Mouse (Mus musculus): ENCODE results near the gene Alcam. TPM values are rescaled to one million over a fixed set of nuclear protein-coding genes. Genes with fewer than 3 reads are reported as not detected.

Gene Alcam
- polyA plus RNA-seq, 1 experiment, result 141 TPM

GRCm38 (mm10) chr16:52333631-52334030, 120.2 kb downstream of the Alcam start:
- Histone ChIP-seq H3K4me1 (ENCODE audit: control insufficient read depth, insufficient read depth, low read length) (peaks cover 7% of the 10 kb centered on the region; the same call in 1 of the 2 replicates), H3K27ac (ENCODE audit: insufficient read depth, low read depth, low read length) (no peak overlapping the region)

GRCm38 (mm10) chr16:52331341-52331830, 122.5 kb downstream of the Alcam start:
- peaks cover 7% of the 10 kb centered on the region; the same call in 1 of the 2 replicates for H3K4me1 ChIP-seq (ENCODE audit: control insufficient read depth, insufficient read depth, low read length)
- H3K27ac ChIP-seq (ENCODE audit: insufficient read depth, low read depth, low read length), result no peak overlapping the region
- H3K4me3 ChIP-seq (ENCODE audit: insufficient read depth, low read length), result no peak overlapping the region
- TF ChIP-seq POLR2A (IDR thresholded peaks at IDR 0.05; ENCODE audit: borderline replicate concordance, low read depth, low read length), result no peak
- TF ChIP-seq CTCF (IDR thresholded peaks at IDR 0.05; ENCODE audit: low read depth, low read length), result no peak

More at GRCm38 (mm10) chr16:52333631-52334030, 120.2 kb downstream of the Alcam start:
- H3K4me3 ChIP-seq (ENCODE audit: insufficient read depth, low read length), result no peak overlapping the region
- no peak for TF ChIP-seq CTCF (IDR thresholded peaks at IDR 0.05; ENCODE audit: low read depth, low read length)
- TF ChIP-seq POLR2A (IDR thresholded peaks at IDR 0.05; ENCODE audit: borderline replicate concordance, low read depth, low read length), result no peak

GRCm38 (mm10) chr16:52329420-52329819, 124.5 kb downstream of the Alcam start:
- no peak for TF ChIP-seq POLR2A (IDR thresholded peaks at IDR 0.05; ENCODE audit: borderline replicate concordance, low read depth, low read length)
- TF ChIP-seq CTCF (IDR thresholded peaks at IDR 0.05; ENCODE audit: low read depth, low read length), result no peak
- H3K4me1 ChIP-seq (ENCODE audit: control insufficient read depth, insufficient read depth, low read length), result peaks cover 7% of the 10 kb centered on the region; the same call in 1 of the 2 replicates

GRCm38 (mm10) chr16:52319229-52319628, 134.6 kb downstream of the Alcam start:
- H3K27ac ChIP-seq (ENCODE audit: insufficient read depth, low read depth, low read length), result no peak overlapping the region

More at GRCm38 (mm10) chr16:52329420-52329819, 124.5 kb downstream of the Alcam start:
- H3K27ac ChIP-seq (ENCODE audit: insufficient read depth, low read depth, low read length), result no peak overlapping the region
- no peak overlapping the region for H3K4me3 ChIP-seq (ENCODE audit: insufficient read depth, low read length)

GRCm38 (mm10) chr16:52311073-52311472, 142.8 kb downstream of the Alcam start:
- Histone ChIP-seq H3K4me1 (ENCODE audit: control insufficient read depth, insufficient read depth, low read length) (no peaks in the 10 kb centered on the region), H3K27ac (ENCODE audit: insufficient read depth, low read depth, low read length) (no peak overlapping the region), H3K4me3 (ENCODE audit: insufficient read depth, low read length) (no peak overlapping the region; the same call in 1 of the 2 replicates)
- TF ChIP-seq CTCF (IDR thresholded peaks at IDR 0.05; ENCODE audit: low read depth, low read length), result peak; percentile 70; the same call in 1 of the 2 replicates
- no peak for TF ChIP-seq POLR2A (IDR thresholded peaks at IDR 0.05; ENCODE audit: borderline replicate concordance, low read depth, low read length)

More at GRCm38 (mm10) chr16:52319229-52319628, 134.6 kb downstream of the Alcam start:
- TF ChIP-seq POLR2A (IDR thresholded peaks at IDR 0.05; ENCODE audit: borderline replicate concordance, low read depth, low read length), result no peak
- no peak for TF ChIP-seq CTCF (IDR thresholded peaks at IDR 0.05; ENCODE audit: low read depth, low read length)
- H3K4me3 ChIP-seq (ENCODE audit: insufficient read depth, low read length), result no peak overlapping the region
- no peaks in the 10 kb centered on the region for H3K4me1 ChIP-seq (ENCODE audit: control insufficient read depth, insufficient read depth, low read length)

- no peak overlapping the region for H3K27ac ChIP-seq (ENCODE audit: insufficient read depth, low read depth, low read length)
- no peak for TF ChIP-seq CTCF (IDR thresholded peaks at IDR 0.05; ENCODE audit: low read depth, low read length)
- TF ChIP-seq POLR2A (IDR thresholded peaks at IDR 0.05; ENCODE audit: borderline replicate concordance, low read depth, low read length), result no peak
- H3K4me3 ChIP-seq (ENCODE audit: insufficient read depth, low read length), result no peak overlapping the region
- no peaks in the 10 kb centered on the region for H3K4me1 ChIP-seq (ENCODE audit: control insufficient read depth, insufficient read depth, low read length)
Observed at GRCm38 (mm10) chr16:52307016-52307415, 146.9 kb downstream of the Alcam start.

GRCm38 (mm10) chr16:52303532-52303902, 150.4 kb downstream of the Alcam start:
- no peak for TF ChIP-seq POLR2A (IDR thresholded peaks at IDR 0.05; ENCODE audit: borderline replicate concordance, low read depth, low read length)
- no peak for TF ChIP-seq CTCF (IDR thresholded peaks at IDR 0.05; ENCODE audit: low read depth, low read length)
- Histone ChIP-seq H3K27ac (ENCODE audit: insufficient read depth, low read depth, low read length) (no peak overlapping the region), H3K4me3 (ENCODE audit: insufficient read depth, low read length) (no peak overlapping the region), H3K4me1 (ENCODE audit: control insufficient read depth, insufficient read depth, low read length) (no peaks in the 10 kb centered on the region)

- no peaks in the 10 kb centered on the region for H3K4me1 ChIP-seq (ENCODE audit: control insufficient read depth, insufficient read depth, low read length)
- no peak overlapping the region for H3K4me3 ChIP-seq (ENCODE audit: insufficient read depth, low read length)
- TF ChIP-seq CTCF (IDR thresholded peaks at IDR 0.05; ENCODE audit: low read depth, low read length) (no peak), POLR2A (IDR thresholded peaks at IDR 0.05; ENCODE audit: borderline replicate concordance, low read depth, low read length) (no peak)
- H3K27ac ChIP-seq (ENCODE audit: insufficient read depth, low read depth, low read length), result no peak overlapping the region
Observed at GRCm38 (mm10) chr16:52302790-52303531, 150.9 kb downstream of the Alcam start.

- no peaks in the 10 kb centered on the region for H3K4me1 ChIP-seq (ENCODE audit: control insufficient read depth, insufficient read depth, low read length)
- no peak overlapping the region for H3K27ac ChIP-seq (ENCODE audit: insufficient read depth, low read depth, low read length)
- TF ChIP-seq POLR2A (IDR thresholded peaks at IDR 0.05; ENCODE audit: borderline replicate concordance, low read depth, low read length), result no peak
- TF ChIP-seq CTCF (IDR thresholded peaks at IDR 0.05; ENCODE audit: low read depth, low read length), result no peak
- no peak overlapping the region for H3K4me3 ChIP-seq (ENCODE audit: insufficient read depth, low read length)
Observed at GRCm38 (mm10) chr16:52301730-52302129, 152.1 kb downstream of the Alcam start.

- no peak overlapping the region for H3K27ac ChIP-seq (ENCODE audit: insufficient read depth, low read depth, low read length)
- H3K4me1 ChIP-seq (ENCODE audit: control insufficient read depth, insufficient read depth, low read length), result peaks cover 4% of the 10 kb centered on the region
- TF ChIP-seq CTCF (IDR thresholded peaks at IDR 0.05; ENCODE audit: low read depth, low read length) (no peak), POLR2A (IDR thresholded peaks at IDR 0.05; ENCODE audit: borderline replicate concordance, low read depth, low read length) (no peak)
- H3K4me3 ChIP-seq (ENCODE audit: insufficient read depth, low read length), result no peak overlapping the region
Observed at GRCm38 (mm10) chr16:52296376-52296775, 157.5 kb downstream of the Alcam start.
